Comparison of ENCODE assay signal across 7 mouse cellular contexts in the genomic region with DNA sequence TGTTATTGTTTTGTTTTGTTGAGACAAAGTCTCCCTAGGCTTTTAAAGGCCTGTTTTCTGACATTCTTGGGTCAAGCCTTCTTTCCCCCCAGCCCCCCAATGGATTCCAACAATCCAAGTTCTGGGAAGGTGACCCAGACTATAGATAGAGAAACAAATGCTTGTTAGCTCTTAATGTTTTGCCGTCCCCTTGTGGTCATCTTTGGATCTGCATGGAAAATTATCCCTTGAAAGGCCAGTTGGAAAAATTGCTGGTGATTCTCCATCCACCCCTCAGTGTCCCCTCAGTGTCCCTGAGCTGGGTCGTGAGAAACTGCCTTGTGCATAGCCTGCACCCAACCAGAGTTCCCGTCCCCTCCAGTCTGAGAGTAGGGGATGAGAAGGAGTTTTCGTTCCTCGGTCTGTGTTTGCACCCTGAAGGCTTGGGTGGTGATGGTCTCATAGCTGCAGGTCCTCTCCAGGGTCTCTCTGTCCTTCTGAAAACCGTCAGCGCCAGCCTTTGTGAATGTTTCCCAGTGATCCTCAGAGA. TPM values are rescaled to one million over a fixed set of nuclear protein-coding genes. Genes with fewer than 3 reads are reported as not detected.
DNase-seq lines count a peak whose midpoint lies in the region; ATAC-seq and TF ChIP-seq lines count a peak whose summit lies in the region.

No protein-coding gene starts in this region.

- H3K9ac ChIP-seq in ES-Bruce4 (ENCODE audit: low read depth, poor library complexity, severe bottlenecking): no peak overlapping the region; the same call in 1 of the 2 replicates
- H3K9ac ChIP-seq in embryonic facial prominence, embryonic 14.5 days (ENCODE audit: low read depth, low read length): no peak overlapping the region

- no peak; the same call in 1 of the 2 replicates for ATAC-seq in embryonic facial prominence, embryonic 14.5 days (ENCODE audit: low read depth)

- H3K27ac ChIP-seq in ES-Bruce4 (ENCODE audit: insufficient read depth, low read length): no peak overlapping the region
- no peak overlapping the region for H3K27ac ChIP-seq in embryonic facial prominence, embryonic 14.5 days (replicated peaks; ENCODE audit: low read depth, low read length)
- no peak overlapping the region for H3K27ac ChIP-seq in thymus, adult 2 months (ENCODE audit: control insufficient read depth, insufficient read depth, low read length)

- no peaks in the 10 kb centered on the region for H3K36me3 ChIP-seq in ES-Bruce4 (ENCODE audit: control insufficient read depth, insufficient read depth, low read length, poor library complexity, severe bottlenecking)
- H3K36me3 ChIP-seq in embryonic facial prominence, embryonic 14.5 days (ENCODE audit: control insufficient read depth, insufficient read depth, low read length): peaks cover 20% of the 10 kb centered on the region
- H3K36me3 ChIP-seq in thymus, adult 2 months (ENCODE audit: control insufficient read depth, insufficient read depth, low read length): no peaks in the 10 kb centered on the region

- no peak for TF ChIP-seq POLR2A in ES-Bruce4 (IDR thresholded peaks at IDR 0.05; ENCODE audit: insufficient read depth, low read length)
- TF ChIP-seq POLR2A in thymus, adult 2 months (IDR thresholded peaks at IDR 0.05; ENCODE audit: control insufficient read depth, extremely low read depth, insufficient read depth, low read length, poor library complexity): no peak

- 47% methylated on average over 7 of the region's 7 CpGs for WGBS in embryonic facial prominence, embryonic 14.5 days
- WGBS in thymus, adult 2 months: 81% methylated on average over 7 of the region's 7 CpGs

- peak; percentile 12 for TF ChIP-seq CTCF in ES-Bruce4 (IDR thresholded peaks at IDR 0.05; ENCODE audit: low read depth, low read length)
- no peak for TF ChIP-seq CTCF in thymus, adult 2 months (IDR thresholded peaks at IDR 0.05; ENCODE audit: borderline replicate concordance, control insufficient read depth, extremely low read depth, insufficient read depth, low read length, poor library complexity)

- TF ChIP-seq EP300 in ES-Bruce4 (IDR thresholded peaks at IDR 0.05; ENCODE audit: insufficient read depth, low read depth, low read length): no peak

- no peak overlapping the region for H3K4me3 ChIP-seq in ES-Bruce4 (ENCODE audit: low read depth, low read length)
- H3K4me3 ChIP-seq in embryonic facial prominence, embryonic 14.5 days (ENCODE audit: low read depth, low read length): no peak overlapping the region
- H3K4me3 ChIP-seq in thymus, adult 2 months (ENCODE audit: control insufficient read depth, insufficient read depth, low read length): no peak overlapping the region

- H3K9me3 ChIP-seq in ES-Bruce4 (replicated peaks; ENCODE audit: control insufficient read depth, insufficient read depth, low read length, poor library complexity, severe bottlenecking): no peaks in the 10 kb centered on the region
- 0 out of 2 replicates have a peak, but pooled peaks cover 5% of the 10 kb centered on the region for H3K9me3 ChIP-seq in embryonic facial prominence, embryonic 14.5 days (ENCODE audit: control insufficient read depth, low read length)

- peak; percentile 49 for DNase-seq in kidney, adult 18-20 months
- no peak for DNase-seq in kidney, adult 11 months
- DNase-seq in R1 (ENCODE audit: low read depth, low spot score): peak; percentile 85
- DNase-seq in embryonic facial prominence, embryonic 14.5 days (ENCODE audit: low spot score): peak; percentile 48
- peak; percentile 78 for DNase-seq in lung, postnatal 10 days
- DNase-seq in thymus, adult 2 months: no peak

- H3K4me2 ChIP-seq in embryonic facial prominence, embryonic 14.5 days (ENCODE audit: low read depth, low read length): no peak overlapping the region

- no peaks in the 10 kb centered on the region for H3K27me3 ChIP-seq in ES-Bruce4 (ENCODE audit: control insufficient read depth, insufficient read depth, low read length, poor library complexity, severe bottlenecking)
- H3K27me3 ChIP-seq in embryonic facial prominence, embryonic 14.5 days (replicated peaks; ENCODE audit: control insufficient read depth, insufficient read depth, low read length): no peaks in the 10 kb centered on the region; the same call in 1 of the 2 replicates
- peaks cover 2% of the 10 kb centered on the region; the same call in 1 of the 2 replicates for H3K27me3 ChIP-seq in thymus, adult 2 months (ENCODE audit: control insufficient read depth, insufficient read depth, low read length)

- H3K4me1 ChIP-seq in ES-Bruce4 (ENCODE audit: control insufficient read depth, insufficient read depth, low read length): peaks cover 2% of the 10 kb centered on the region
- no peaks in the 10 kb centered on the region for H3K4me1 ChIP-seq in embryonic facial prominence, embryonic 14.5 days (ENCODE audit: control insufficient read depth, insufficient read depth, low read length)
- H3K4me1 ChIP-seq in thymus, adult 2 months (replicated peaks; ENCODE audit: control insufficient read depth, insufficient read depth, low read length): peaks cover 6% of the 10 kb centered on the region; the same call in 1 of the 2 replicates

RNA-seq across cellular contexts. Expression of a gene that starts 3.3 kb away (rescaled TPM):
- 3.3 and 5.1 TPM in 2 replicates for polyA plus RNA-seq in ES-Bruce4 (2011; ENCODE audit: insufficient read depth, insufficient read length, low read depth, missing spikeins)
- polyA plus RNA-seq in embryonic facial prominence, embryonic 14.5 days (2014; fragmentation: Nextera tagmentation; extraction: Ambion mirVana): 1.7 and 2.3 TPM in 2 replicates
- 4.2 and 5.5 TPM in 2 replicates for polyA plus RNA-seq in thymus, adult 2 months (2012; rRNA removed)

RNA-seq across cellular contexts. Expression of a gene that starts 19.1 kb away (rescaled TPM):
- polyA plus RNA-seq in ES-Bruce4 (2011; ENCODE audit: insufficient read depth, insufficient read length, low read depth, missing spikeins): 22.3 and 24.8 TPM in 2 replicates
- polyA plus RNA-seq in embryonic facial prominence, embryonic 14.5 days (2014; fragmentation: Nextera tagmentation; extraction: Ambion mirVana): 29.7 and 30.2 TPM in 2 replicates
- 46.5 and 46.7 TPM in 2 replicates for polyA plus RNA-seq in thymus, adult 2 months (2012; rRNA removed)

RNA-seq across cellular contexts. Expression of a gene that starts 32.8 kb away (rescaled TPM):
- polyA plus RNA-seq in ES-Bruce4 (2011; ENCODE audit: insufficient read depth, insufficient read length, low read depth, missing spikeins): 63.3 and 64.4 TPM in 2 replicates
- polyA plus RNA-seq in embryonic facial prominence, embryonic 14.5 days (2014; fragmentation: Nextera tagmentation; extraction: Ambion mirVana): 3.6 and 4.2 TPM in 2 replicates
- 38.9 and 40.3 TPM in 2 replicates for polyA plus RNA-seq in thymus, adult 2 months (2012; rRNA removed)

RNA-seq across cellular contexts. Expression of a gene that starts 43.1 kb away (rescaled TPM):
- 1.9 and 3.5 TPM in 2 replicates for polyA plus RNA-seq in ES-Bruce4 (2011; ENCODE audit: insufficient read depth, insufficient read length, low read depth, missing spikeins)
- polyA plus RNA-seq in embryonic facial prominence, embryonic 14.5 days (2014; fragmentation: Nextera tagmentation; extraction: Ambion mirVana): 0.37 and 0.60 TPM in 2 replicates
- polyA plus RNA-seq in thymus, adult 2 months (2012; rRNA removed): 0.73 and 0.79 TPM in 2 replicates

RNA-seq across cellular contexts. Expression of a gene that starts 59.5 kb away (rescaled TPM):
- 92.9 and 94.6 TPM in 2 replicates for polyA plus RNA-seq in ES-Bruce4 (2011; ENCODE audit: insufficient read depth, insufficient read length, low read depth, missing spikeins)
- 130 and 131 TPM in 2 replicates for polyA plus RNA-seq in embryonic facial prominence, embryonic 14.5 days (2014; fragmentation: Nextera tagmentation; extraction: Ambion mirVana)
- 32.8 and 36.7 TPM in 2 replicates for polyA plus RNA-seq in thymus, adult 2 months (2012; rRNA removed)

Comparison
In these comparisons a context has a peak if more than half of its experiments do, and no peak if none do; other contexts are left out.
1. DNase-seq: peak in kidney, adult 18-20 months (single experiment), R1 (single experiment), embryonic facial prominence, embryonic 14.5 days (single experiment) and lung, postnatal 10 days (single experiment); none in kidney, adult 11 months (single experiment) and thymus, adult 2 months (single experiment).